Mouse (Mus musculus): ENCODE measurements at regions not wholly inside any gene's neighbourhood (a gene's known extent, or its start where the extent isn't known, plus 50 kb on each side); places are given as distances from the start of the nearest gene placed in this dataset.

GRCm38 (mm10) chr5:133718187-133719078, 381.1 kb upstream of the Castor2 start:
- Histone ChIP-seq H3K9me3 (replicated peaks) (peaks cover 20% of the 10 kb centered on the region; the same call in 1 of the 2 replicates), H3K27me3 (replicated peaks) (no peaks in the 10 kb centered on the region), H3K27ac (no peak overlapping the region), H3K9ac (no peak overlapping the region), H3K36me3 (no peaks in the 10 kb centered on the region), H3K4me2 (no peak overlapping the region), H3K4me1 (no peaks in the 10 kb centered on the region), H3K4me3 (no peak overlapping the region)
- 60% methylated on average over 10 of the region's 10 CpGs for WGBS (ENCODE audit: insufficient replicate concordance)
- ATAC-seq: no peak

- no peak for ATAC-seq
- 59% methylated on average over 1 of the region's 1 CpGs for WGBS (ENCODE audit: insufficient replicate concordance)
Measured at GRCm38 (mm10) chr5:133715830-133716229, 383.7 kb upstream of the Castor2 start.

GRCm38 (mm10) chr5:133712652-133713051, 386.9 kb upstream of the Castor2 start:
- Histone ChIP-seq H3K36me3 (no peaks in the 10 kb centered on the region), H3K9ac (no peak overlapping the region), H3K4me1 (no peaks in the 10 kb centered on the region), H3K4me3 (no peak overlapping the region), H3K27ac (no peak overlapping the region), H3K9me3 (replicated peaks) (0 out of 2 replicates have a peak, but pooled peaks cover 9% of the 10 kb centered on the region), H3K27me3 (replicated peaks) (no peaks in the 10 kb centered on the region), H3K4me2 (no peak overlapping the region)
- WGBS (ENCODE audit: insufficient replicate concordance): 59% methylated on average over 3 of the region's 3 CpGs
- no peak for ATAC-seq

More at GRCm38 (mm10) chr5:133715830-133716229, 383.7 kb upstream of the Castor2 start:
- Histone ChIP-seq H3K9me3 (replicated peaks) (peaks cover 13% of the 10 kb centered on the region; the same call in 1 of the 2 replicates), H3K4me2 (no peak overlapping the region), H3K27ac (no peak overlapping the region), H3K36me3 (no peaks in the 10 kb centered on the region), H3K9ac (no peak overlapping the region), H3K4me1 (no peaks in the 10 kb centered on the region), H3K4me3 (no peak overlapping the region), H3K27me3 (replicated peaks) (no peaks in the 10 kb centered on the region)

GRCm38 (mm10) chr5:133708881-133709280, 390.6 kb upstream of the Castor2 start:
- Histone ChIP-seq H3K36me3 (no peaks in the 10 kb centered on the region), H3K4me2 (no peak overlapping the region), H3K9me3 (replicated peaks) (0 out of 2 replicates have a peak, but pooled peaks cover 3% of the 10 kb centered on the region), H3K27me3 (replicated peaks) (no peaks in the 10 kb centered on the region), H3K9ac (no peak overlapping the region), H3K4me1 (no peaks in the 10 kb centered on the region), H3K27ac (no peak overlapping the region), H3K4me3 (no peak overlapping the region)
- 57% methylated on average over 8 of the region's 8 CpGs for WGBS (ENCODE audit: insufficient replicate concordance)
- ATAC-seq: no peak

- Histone ChIP-seq H3K9ac (no peak overlapping the region), H3K9me3 (replicated peaks) (peaks cover 4% of the 10 kb centered on the region; the same call in 1 of the 2 replicates), H3K36me3 (no peaks in the 10 kb centered on the region), H3K27ac (no peak overlapping the region), H3K4me1 (no peaks in the 10 kb centered on the region), H3K4me2 (no peak overlapping the region), H3K4me3 (no peak overlapping the region), H3K27me3 (replicated peaks) (no peaks in the 10 kb centered on the region)
- no peak for ATAC-seq
- WGBS (ENCODE audit: insufficient replicate concordance): 76% methylated on average over 2 of the region's 2 CpGs
Measured at GRCm38 (mm10) chr5:133686206-133686605, 413.3 kb upstream of the Castor2 start.

GRCm38 (mm10) chr5:133683021-133683420, 416.5 kb upstream of the Castor2 start:
- no peaks in the 10 kb centered on the region for H3K9me3 ChIP-seq (replicated peaks)
- H3K9ac ChIP-seq: no peak overlapping the region
- H3K4me3 ChIP-seq: no peak overlapping the region
- WGBS (ENCODE audit: insufficient replicate concordance): 49% methylated on average over 7 of the region's 10 CpGs
- no peaks in the 10 kb centered on the region for H3K36me3 ChIP-seq
- no peaks in the 10 kb centered on the region for H3K4me1 ChIP-seq
- H3K27ac ChIP-seq: no peak overlapping the region
- no peak overlapping the region for H3K4me2 ChIP-seq
- ATAC-seq: no peak
- H3K27me3 ChIP-seq (replicated peaks): no peaks in the 10 kb centered on the region

- H3K4me3 ChIP-seq: no peak overlapping the region
- 72% methylated on average over 15 of the region's 15 CpGs for WGBS (ENCODE audit: insufficient replicate concordance)
- no peak for ATAC-seq
Measured at GRCm38 (mm10) chr5:133676791-133677450, 422.6 kb upstream of the Castor2 start.

GRCm38 (mm10) chr5:133675636-133676035, 423.9 kb upstream of the Castor2 start:
- 35% methylated on average over 3 of the region's 3 CpGs for WGBS (ENCODE audit: insufficient replicate concordance)
- Histone ChIP-seq H3K27ac (no peak overlapping the region), H3K4me3 (no peak overlapping the region), H3K36me3 (no peaks in the 10 kb centered on the region), H3K27me3 (replicated peaks) (no peaks in the 10 kb centered on the region), H3K9ac (no peak overlapping the region), H3K4me2 (no peak overlapping the region), H3K9me3 (replicated peaks) (0 out of 2 replicates have a peak, but pooled peaks cover 3% of the 10 kb centered on the region), H3K4me1 (no peaks in the 10 kb centered on the region)
- no peak for ATAC-seq

More at GRCm38 (mm10) chr5:133676791-133677450, 422.6 kb upstream of the Castor2 start:
- Histone ChIP-seq H3K9ac (no peak overlapping the region), H3K36me3 (no peaks in the 10 kb centered on the region), H3K4me2 (no peak overlapping the region), H3K9me3 (replicated peaks) (no peaks in the 10 kb centered on the region), H3K27me3 (replicated peaks) (no peaks in the 10 kb centered on the region), H3K4me1 (no peaks in the 10 kb centered on the region), H3K27ac (no peak overlapping the region)

GRCm38 (mm10) chr5:133666473-133666872, 433.0 kb upstream of the Castor2 start:
- Histone ChIP-seq H3K4me3 (no peak overlapping the region), H3K27me3 (replicated peaks) (no peaks in the 10 kb centered on the region), H3K9ac (no peak overlapping the region), H3K4me2 (no peak overlapping the region), H3K4me1 (no peaks in the 10 kb centered on the region), H3K36me3 (no peaks in the 10 kb centered on the region), H3K27ac (no peak overlapping the region), H3K9me3 (replicated peaks) (0 out of 2 replicates have a peak, but pooled peaks cover 5% of the 10 kb centered on the region)
- 28% methylated on average over 6 of the region's 6 CpGs for WGBS (ENCODE audit: insufficient replicate concordance)
- ATAC-seq: no peak

GRCm38 (mm10) chr5:133662474-133663256, 436.8 kb upstream of the Castor2 start:
- no peak overlapping the region for H3K27ac ChIP-seq
- H3K27me3 ChIP-seq (replicated peaks): no peaks in the 10 kb centered on the region
- no peak for ATAC-seq
- no peaks in the 10 kb centered on the region for H3K36me3 ChIP-seq
- no peaks in the 10 kb centered on the region for H3K4me1 ChIP-seq
- H3K9ac ChIP-seq: no peak overlapping the region
- H3K4me2 ChIP-seq: no peak overlapping the region
- 68% methylated on average over 7 of the region's 7 CpGs for WGBS (ENCODE audit: insufficient replicate concordance)
- no peak overlapping the region for H3K4me3 ChIP-seq
- 0 out of 2 replicates have a peak, but pooled peaks cover 3% of the 10 kb centered on the region for H3K9me3 ChIP-seq (replicated peaks)

- Histone ChIP-seq H3K27me3 (replicated peaks) (no peaks in the 10 kb centered on the region), H3K36me3 (no peaks in the 10 kb centered on the region), H3K9me3 (replicated peaks) (peaks cover 11% of the 10 kb centered on the region; the same call in 1 of the 2 replicates), H3K4me3 (no peak overlapping the region), H3K4me2 (no peak overlapping the region), H3K9ac (no peak overlapping the region), H3K27ac (no peak overlapping the region), H3K4me1 (no peaks in the 10 kb centered on the region)
- ATAC-seq: no peak
- WGBS (ENCODE audit: insufficient replicate concordance): 72% methylated on average over 11 of the region's 11 CpGs
Measured at GRCm38 (mm10) chr5:133660351-133660750, 439.2 kb upstream of the Castor2 start.

Measured in liver, embryonic 12.5 days (tissue).